Mouse (Mus musculus): Measurements from ENCODE around the gene Cacna2d3. TPM values are rescaled to one million over a fixed set of nuclear protein-coding genes. Genes with fewer than 3 reads are reported as not detected.

Gene Cacna2d3
- polyA plus RNA-seq, 1 experiment from 2014 or later: 1.9 TPM

GRCm38 (mm10) chr14:28861142-28861541, 860.5 kb downstream of the Cacna2d3 start:
- 0 out of 2 replicates have a peak, but pooled peaks cover 2% of the 10 kb centered on the region for H3K4me1 ChIP-seq
- whole genome bisulfite sequencing: 92% methylated on average over 2 of the region's 2 CpGs

More at GRCm38 (mm10) chr14:28861142-28861541, 860.5 kb downstream of the Cacna2d3 start:
- no peaks in the 10 kb centered on the region for H3K9me3 ChIP-seq
- H3K27ac ChIP-seq (replicated peaks): no peak overlapping the region
- no peak for DNase-seq (ENCODE audit: low spot score)
- no peak overlapping the region for H3K4me3 ChIP-seq
- H3K27me3 ChIP-seq (replicated peaks; ENCODE audit: low read depth, poor library complexity, severe bottlenecking): no peaks in the 10 kb centered on the region
- H3K36me3 ChIP-seq (replicated peaks): no peaks in the 10 kb centered on the region

Other genes starting within 250 kb of the Cacna2d3 start
- 260 and 274 TPM in 2 replicates for gene Selenok, start 246.4 kb upstream of the Cacna2d3 start, polyA plus RNA-seq (2016; fragmentation: Nextera tagmentation; extraction: Ambion mirVana)